Mouse (Mus musculus) mouse embryonic stem cell (cell line): ENCODE measurements around the gene Klk1.

ENCODE experiments used
- in situ Hi-C, 2 experiments: fragments of 300-500 bp; cut with MboI; formaldehyde crosslinking; loops; 1 replicate in 1 of 2; 3 replicates in 1 of 2; pipeline ENCODE4 v1.14.3; 2019 to 2020; ENCODE audit warnings: low sequenced_read_pairs in 2 of 2, low pct_unique_long_range_greater_than_20kb in 1 of 2, mixed read lengths in 1 of 2; ENCODE audit not compliant: unreplicated experiment in 1 of 2

Gene Klk1

DNA sequence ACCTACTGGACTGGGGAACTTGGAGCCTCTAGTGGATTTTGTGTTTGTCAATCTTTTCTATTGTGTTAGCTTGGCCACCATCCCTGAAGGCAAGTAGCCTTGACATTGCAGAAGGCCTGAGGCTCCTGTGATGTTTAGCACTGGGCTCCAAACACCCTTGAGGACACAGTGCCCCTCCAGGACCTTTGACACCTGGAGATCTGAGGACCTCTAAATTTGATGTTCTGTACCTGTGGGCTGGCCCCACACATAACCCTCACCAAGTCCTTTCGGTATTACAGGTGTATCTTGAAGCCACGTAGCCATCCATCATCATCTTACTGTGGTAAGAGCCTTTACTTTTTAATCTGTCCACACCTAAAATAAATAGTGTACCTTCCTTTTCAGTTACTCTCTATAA is 22.8 kb downstream of the Klk1 start:
- in situ Hi-C loops: no loop called here

DNA sequence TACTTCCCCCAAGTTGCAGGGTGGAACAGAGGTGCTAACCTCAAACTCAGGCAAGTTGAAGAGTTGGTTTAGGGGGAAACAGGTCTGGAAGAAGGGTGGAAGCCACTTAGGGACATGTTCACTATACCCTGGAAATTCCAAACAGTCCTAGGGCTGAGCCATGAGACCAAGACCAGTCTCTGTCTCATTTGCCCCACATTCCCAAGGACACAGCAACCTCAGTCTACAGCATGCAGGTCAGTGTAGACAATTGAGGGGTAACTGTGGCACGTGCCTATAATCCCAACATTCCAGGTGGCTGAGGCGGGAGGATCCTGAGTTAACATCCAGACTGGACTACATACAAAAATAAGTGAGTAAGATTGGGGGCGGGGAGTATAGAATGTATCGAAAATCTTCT is 24.1 kb downstream of the Klk1 start:
- in situ Hi-C loops: no loop called here

DNA sequence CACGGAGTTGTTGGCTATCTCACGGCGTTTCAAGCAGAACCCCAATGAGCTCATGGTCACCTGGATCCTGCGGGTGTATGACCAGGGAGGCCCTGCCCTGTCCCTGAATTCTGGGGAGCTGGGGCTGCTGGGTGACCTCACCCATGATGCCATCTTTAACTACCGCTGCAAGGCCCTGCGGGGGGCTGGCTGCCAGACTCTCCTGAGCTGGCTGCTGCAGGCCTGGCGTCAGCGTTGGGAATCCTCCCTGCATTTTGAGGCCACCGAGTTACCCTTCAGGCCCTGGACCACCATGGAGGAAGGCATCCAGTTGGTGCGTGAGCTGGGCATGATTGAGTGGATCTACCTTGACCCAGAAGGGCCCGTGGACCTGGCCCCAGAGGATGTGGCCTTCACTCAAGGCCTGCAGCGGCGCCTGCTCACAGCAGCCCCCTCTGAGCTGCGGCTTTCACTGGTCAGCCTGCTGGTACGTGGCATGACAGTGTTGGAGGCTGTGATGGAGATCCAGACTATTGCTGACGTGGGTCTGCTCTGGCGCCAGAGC is 25.6 kb downstream of the Klk1 start:
- in situ Hi-C loops: loop anchor here in 1 of 2 experiments (25.0 kb wide), 1 partner anchor 386 kb away; no protein-coding TSS in a partner anchor

DNA sequence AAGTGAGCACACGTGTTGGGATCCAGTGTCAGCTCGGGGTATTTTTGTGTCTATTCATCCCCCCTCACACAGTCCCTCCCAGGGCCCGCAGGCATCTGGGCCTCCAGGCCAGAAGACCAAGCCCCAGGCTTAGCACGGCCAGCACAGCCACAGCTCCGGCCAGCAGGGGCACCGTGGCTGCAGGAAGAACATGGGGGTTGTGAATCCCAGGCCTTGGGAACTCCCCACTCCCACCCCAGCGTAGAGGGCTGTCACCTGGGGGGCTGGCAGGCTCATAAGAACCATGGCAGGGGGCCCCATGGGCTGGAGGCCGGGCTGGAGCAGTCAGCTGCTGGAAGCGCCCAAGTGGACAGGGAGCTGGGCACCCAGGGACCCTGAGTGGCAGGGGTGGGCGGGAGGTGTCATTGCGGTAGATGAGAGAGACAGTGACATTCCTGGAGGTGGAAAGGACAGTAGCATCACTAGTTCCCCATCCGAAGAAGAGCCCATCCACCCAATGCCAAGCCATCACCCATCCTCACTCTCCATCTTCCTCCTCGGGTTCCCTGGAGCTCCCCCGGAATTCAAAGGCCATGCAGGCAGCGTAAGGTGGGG is 28.0 kb downstream of the Klk1 start:
- in situ Hi-C loops: loop anchor here in 1 of 2 experiments (25.0 kb wide), 1 partner anchor 384 kb away; no protein-coding TSS in a partner anchor

DNA sequence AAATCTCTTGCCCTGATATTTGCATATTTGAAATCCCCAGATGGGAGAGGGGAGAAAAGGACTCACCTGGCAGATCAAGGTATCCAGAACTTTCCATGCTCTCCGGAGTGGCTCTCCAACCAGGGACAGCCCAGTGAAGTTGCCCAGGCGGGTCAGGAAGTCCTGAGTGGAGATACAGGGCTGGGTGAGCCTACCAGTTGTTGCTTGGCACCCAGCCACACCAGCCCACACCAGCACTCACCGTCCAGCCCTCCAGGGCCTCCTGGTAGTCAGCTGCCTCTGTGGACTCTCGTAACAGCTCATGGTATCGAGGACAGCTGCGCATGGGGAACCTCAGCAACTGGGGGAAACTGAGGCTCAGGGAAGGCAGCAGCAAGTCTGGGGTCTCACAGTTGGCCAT is 29.8 kb downstream of the Klk1 start:
- in situ Hi-C loops: loop anchor here in 1 of 2 experiments (25.0 kb wide), 1 partner anchor 382 kb away; no protein-coding TSS in a partner anchor

DNA sequence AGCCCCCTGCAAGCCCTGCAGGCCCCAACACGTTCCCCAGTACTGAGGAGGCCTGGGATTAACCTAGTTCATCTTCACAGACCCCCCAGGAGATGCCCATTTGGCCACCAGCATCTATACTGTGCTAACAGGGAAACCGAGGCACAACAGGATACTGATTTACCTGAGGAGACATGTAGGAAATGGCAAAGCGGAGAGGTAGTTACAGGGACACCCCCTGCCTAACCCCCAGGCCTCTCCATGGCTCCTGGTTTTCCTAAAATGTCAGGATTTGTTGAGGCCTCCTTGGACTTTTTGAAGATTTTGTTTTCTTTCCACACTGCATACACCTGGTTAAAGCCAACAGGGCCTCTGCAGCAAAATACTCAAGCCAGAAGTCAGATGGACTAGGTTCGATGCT is 32.1 kb downstream of the Klk1 start, which contains the start of gene Acp4:
Acp4 (minus strand) TSS at position 101 of the 400 bp plus-strand sequence.
- in situ Hi-C loops: loop anchor here in 1 of 2 experiments (25.0 kb wide), 1 partner anchor 380 kb away; no protein-coding TSS in a partner anchor

DNA sequence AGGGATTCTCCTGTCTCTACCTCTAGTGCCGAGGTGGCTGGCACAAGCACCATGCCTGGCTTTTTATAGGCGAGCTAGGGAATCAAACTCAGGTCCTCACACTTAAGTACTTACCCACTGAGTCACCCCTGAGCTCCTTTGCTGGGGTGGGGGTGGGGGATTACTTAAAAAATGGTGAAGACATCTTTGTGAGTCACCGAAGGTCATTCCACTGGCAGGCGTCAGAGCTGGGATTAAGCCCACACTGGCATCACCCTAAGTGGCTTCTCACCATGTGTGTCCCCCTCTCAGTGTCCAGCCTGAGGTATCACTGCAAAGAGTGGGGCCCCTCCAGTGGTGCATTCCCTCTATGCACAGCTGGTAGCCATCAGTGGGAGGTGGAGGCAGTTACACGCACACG is 35.2 kb downstream of the Klk1 start:
- in situ Hi-C loops: loop anchor here in 1 of 2 experiments (5.0 to 25.0 kb wide), 2 partner anchors 57 to 377 kb away; no protein-coding TSS in a partner anchor

DNA sequence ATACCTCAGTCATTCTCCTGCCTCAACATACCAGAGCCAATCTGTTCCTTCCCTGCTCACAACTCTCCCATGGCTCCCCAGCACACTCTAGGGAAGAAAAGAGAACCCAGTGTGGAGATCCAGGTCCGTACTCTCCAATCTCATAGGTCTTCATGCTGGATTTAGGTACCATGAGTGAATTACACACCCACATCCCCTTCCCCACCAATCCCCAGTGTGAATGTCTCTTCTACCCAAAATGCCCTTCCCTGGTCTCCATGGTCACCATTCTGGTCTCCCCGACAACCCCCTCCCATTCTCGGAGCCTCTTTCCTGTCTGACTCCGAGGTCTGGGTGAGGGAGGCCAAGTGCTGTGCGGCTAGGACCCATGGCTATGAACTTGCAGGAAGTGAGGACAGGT is 36.0 kb downstream of the Klk1 start, which contains the start of gene Gm15517:
Gm15517 (plus strand) TSS at position 301 of the 400 bp plus-strand sequence.
- in situ Hi-C loops: loop anchor here in 1 of 2 experiments (5.0 to 25.0 kb wide), 2 partner anchors 56 to 376 kb away; no protein-coding TSS in a partner anchor

DNA sequence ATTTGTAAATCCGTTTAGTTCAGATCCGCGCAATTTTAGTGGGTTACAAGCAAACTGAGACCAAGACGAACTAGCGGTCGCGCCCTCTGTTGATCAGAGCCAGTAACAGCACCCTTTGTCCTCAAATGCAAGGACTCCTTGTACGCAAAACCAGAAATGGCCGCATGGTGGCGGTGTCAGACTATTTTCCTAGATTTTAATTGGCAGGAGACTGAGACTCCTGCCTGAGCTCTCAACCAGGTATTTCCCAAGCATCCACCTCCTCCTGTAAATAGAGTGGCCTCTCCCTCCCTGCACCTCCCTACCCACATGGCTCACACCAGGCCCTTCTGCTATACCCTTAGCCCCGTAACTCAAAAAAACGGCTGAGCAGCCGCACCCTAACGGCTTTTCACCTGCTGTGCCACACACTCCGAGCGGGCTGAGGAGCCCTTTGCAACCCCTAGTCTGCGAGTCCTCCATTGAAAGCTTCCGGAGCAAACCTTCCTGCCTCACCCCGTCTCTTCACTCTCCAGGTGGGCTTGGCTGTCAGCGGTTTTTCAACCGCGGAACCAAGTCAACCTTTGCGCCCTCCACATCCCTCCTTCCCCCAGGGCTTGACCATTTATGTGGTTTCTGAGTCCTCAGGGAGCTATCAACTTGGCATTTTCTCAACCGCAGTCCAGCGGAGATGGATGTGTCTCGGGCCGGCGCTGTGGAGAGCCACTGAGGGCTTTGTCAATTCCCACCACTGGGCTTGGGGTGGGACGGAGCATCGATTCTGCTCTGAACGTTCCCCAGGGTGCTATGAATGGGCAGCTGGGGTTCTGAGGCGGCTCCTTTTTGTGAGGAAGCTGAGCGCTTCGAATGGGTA is 37.9 kb downstream of the Klk1 start:
- in situ Hi-C loops: loop anchor here in 1 of 2 experiments (5.0 to 25.0 kb wide), 2 partner anchors 54 to 374 kb away; no protein-coding TSS in a partner anchor

DNA sequence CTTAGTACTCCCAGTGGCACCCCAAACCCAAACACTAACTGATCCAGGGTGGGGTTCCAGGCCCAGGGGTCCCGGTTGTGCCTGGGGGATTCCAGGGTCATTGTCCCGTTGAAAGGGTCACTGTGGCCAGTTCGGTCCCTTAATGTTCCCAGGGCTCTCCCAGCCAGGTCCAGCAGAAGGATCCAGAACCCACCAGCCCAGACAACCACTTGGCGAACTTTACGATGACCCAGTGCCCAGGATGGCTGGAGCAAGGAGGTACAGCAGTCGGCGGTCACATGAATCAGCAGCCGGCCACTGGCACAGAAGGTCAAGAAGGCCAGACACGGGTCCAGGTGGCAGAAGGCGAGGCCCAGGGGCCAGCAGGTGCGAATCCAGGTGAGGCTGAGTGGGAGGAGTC is 43.0 kb downstream of the Klk1 start:
- in situ Hi-C loops: loop anchor here in 1 of 2 experiments (25.0 kb wide), 1 partner anchor 369 kb away; no protein-coding TSS in a partner anchor

DNA sequence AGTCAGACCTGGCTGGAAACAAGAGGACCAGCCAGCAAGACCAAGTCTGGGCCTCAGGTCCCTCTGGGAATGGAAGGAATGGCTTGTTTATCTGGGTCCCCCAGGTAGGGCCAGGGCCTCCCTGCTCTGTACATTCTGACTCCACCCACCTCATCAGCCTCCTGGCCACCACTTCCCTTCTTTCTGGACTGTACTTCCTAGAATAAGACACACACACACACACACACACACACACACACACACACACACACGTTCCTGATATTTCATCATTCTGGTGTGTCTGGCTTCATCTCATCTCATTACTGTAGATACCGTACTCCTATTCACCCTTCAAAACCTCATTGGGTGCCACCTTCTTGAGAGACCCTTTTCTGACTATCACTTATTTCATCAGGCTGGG is 44.2 kb downstream of the Klk1 start:
- in situ Hi-C loops: loop anchor here in 1 of 2 experiments (25.0 kb wide), 1 partner anchor 368 kb away; no protein-coding TSS in a partner anchor

DNA sequence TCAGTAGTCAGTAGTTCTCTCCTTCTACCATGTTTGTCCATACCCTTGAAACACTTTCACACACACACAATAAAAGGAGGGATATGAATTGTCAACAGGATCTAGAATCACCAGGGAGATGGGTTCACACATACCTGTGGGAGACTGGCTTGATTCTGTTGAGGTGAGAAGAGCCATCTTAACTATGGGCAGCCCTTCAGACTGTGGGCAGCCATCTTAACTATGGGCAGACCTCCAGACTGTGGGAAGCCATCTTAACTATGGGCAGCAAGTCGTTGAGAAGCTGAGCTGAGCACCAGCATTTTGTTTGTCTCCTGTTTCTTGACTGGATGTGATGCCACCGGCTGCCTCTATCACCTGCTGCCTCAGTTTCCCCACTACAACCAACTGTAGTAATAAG is 46.1 kb downstream of the Klk1 start:
- in situ Hi-C loops: loop anchor here in 1 of 2 experiments (25.0 kb wide), 1 partner anchor 366 kb away; no protein-coding TSS in a partner anchor

DNA sequence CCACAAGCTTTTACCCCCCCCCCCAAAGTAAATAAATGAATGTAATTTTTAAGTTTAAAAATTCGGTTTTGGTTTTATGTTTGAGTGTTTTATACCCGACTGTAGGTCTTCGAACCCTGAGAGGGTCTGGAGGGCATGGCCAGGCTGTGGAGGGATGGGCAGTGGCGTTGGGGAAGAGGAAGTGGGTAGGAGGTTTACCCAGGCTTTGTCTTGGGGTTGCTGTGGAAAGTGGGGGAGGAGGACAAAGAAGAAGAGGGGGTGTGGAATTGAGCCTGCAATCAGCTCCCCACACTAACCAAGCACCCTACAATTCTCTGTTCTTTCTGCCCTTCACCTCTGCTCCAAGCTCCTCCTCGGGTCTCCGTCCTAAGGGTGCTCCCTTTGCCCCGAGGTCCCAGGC is 47.4 kb downstream of the Klk1 start:
- in situ Hi-C loops: loop anchor here in 1 of 2 experiments (25.0 kb wide), 1 partner anchor 365 kb away; no protein-coding TSS in a partner anchor

DNA sequence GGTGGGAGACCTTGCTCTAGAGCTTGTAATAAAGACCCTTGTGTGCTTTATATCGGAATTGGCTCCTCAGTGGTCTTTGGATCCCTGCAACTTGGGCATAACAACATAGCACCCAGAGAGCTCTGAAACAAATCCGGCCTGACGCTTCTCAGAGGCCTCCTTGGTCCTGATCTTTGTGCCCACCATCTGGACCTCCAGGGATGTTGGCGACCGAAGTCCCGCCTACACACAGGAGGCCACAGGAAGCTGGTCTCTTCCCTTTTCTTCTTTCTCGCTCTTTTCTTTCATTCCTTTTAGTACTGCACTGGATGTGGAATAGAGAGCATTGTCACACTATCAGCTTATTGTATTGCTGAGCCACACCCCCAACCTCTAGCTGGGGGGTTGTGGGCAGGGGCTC is 48.3 kb downstream of the Klk1 start:
- in situ Hi-C loops: loop anchor here in 1 of 2 experiments (25.0 kb wide), 1 partner anchor 364 kb away; no protein-coding TSS in a partner anchor

DNA sequence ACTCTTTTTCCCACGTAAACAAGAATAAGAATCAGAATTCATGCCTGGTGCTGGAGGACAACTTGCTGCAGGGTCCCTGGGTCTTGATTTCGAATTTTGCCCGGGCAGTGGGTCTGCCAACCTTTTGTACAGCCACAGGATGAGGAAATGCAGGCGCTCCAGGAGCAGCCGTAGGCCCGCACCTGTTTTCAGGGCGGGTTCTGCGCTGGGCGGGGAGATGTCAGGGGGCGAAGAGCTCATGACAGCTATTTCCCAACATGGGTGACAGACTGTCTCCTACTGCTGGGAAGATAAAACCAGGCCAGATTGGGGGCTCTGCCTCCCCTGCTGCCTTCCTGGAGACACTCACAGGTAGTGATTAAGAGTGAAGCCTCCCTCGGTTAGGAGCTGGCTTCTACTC is 48.9 kb downstream of the Klk1 start:
- in situ Hi-C loops: loop anchor here in 1 of 2 experiments (25.0 kb wide), 1 partner anchor 363 kb away; no protein-coding TSS in a partner anchor

DNA sequence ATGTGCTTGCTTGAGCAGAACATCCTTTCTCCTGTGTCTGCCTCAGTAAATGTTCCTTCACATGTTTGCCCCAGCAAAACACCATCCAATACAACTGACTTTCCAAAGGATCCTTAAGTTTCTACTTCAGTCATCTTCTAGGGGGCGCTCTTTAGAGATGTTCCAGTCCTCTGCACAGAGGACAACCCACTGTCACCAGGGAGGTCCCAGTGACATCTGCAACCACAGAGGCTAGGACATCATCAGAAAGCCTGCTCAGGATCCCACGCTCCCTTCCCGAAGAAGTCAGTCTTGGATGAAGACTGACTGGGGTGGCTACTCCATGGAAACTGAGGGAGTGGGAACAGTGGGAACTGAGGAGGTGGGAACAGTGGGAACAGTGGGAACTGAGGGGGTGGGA is 50.4 kb downstream of the Klk1 start:
- in situ Hi-C loops: no loop called here

DNA sequence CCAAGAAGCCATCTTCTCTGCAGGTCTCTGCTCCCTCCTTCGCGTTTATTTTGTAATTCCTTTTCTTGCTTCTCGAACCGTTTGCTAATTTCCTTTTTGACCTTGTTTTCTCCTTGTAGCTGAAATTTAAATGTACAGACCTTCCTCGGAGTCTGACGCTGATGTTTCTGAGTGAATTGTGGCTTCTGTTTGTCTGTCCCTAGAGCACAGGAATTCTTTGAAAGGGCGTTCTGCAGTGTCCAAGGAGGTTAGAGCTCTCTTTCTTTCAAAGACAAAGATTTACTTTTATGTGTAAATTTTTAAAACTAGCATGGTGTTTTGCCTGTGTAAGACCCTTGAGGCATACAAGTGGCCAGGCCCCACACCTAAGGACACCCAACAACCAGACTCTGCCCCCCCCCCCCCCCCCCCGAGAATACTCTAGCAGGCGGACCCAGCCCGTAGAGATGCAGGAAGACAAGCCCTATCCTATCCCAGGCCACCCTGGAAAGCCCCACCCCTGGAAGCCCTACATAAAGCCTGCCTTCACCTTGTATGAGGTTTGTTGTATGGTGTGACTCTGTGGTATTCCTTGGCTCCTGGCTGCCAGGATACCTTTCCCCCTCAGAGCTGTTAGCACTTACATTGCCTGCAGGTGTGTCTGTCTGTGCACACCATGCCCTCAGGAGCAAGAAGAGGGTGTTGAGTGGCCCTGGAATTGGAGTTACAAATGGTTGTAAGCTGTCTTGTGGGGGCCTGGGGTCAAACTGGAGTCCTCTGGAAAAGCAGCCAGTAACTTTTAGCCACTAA is 51.5 kb downstream of the Klk1 start:
- in situ Hi-C loops: no loop called here

DNA sequence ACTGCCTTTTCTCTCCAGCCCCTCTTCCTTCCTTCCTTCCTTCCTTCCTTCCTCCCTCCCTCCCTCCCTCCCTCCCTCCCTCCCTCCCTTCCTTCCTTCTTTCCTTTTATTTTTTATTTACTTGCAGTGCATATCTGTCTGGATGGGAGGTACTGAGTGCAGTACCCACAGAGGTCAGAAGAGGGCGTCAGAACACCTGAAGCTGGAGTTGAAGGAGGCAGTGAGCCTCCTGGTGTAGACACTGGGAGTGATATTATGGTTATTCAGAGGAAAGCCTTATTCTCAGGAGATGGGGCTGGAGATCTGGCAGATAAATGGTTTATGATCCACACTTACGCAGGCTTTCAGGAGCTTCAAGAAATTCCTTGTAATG is 52.1 kb downstream of the Klk1 start:
- in situ Hi-C loops: no loop called here
